Mouse (Mus musculus): ENCODE measurements around the gene Lrrc8c. TPM values are rescaled to one million over a fixed set of nuclear protein-coding genes. Genes with fewer than 3 reads are reported as not detected.

Lrrc8c gene
- total and polyA plus RNA-seq, 3 experiments, result 33.0 to 46.0 TPM; not detected in 1

- no peak overlapping the region for H3K4me3 ChIP-seq (ENCODE audit: control insufficient read depth in 1 of 2, insufficient read depth in 1 of 2, low read depth in 2 of 2, low read length in 2 of 2)
- H3K27me3 ChIP-seq (ENCODE audit: control insufficient read depth in 1 of 2, insufficient read depth in 2 of 2, low read length in 2 of 2), result no peaks in the 10 kb centered on the region
- H3K27ac ChIP-seq (ENCODE audit: control insufficient read depth, low read depth, low read length), result no peak overlapping the region
- peaks cover 0 to 29% of the 10 kb centered on the region in 2 experiments; a peak in 2 of 4 replicates for H3K36me3 ChIP-seq (ENCODE audit: control insufficient read depth in 1 of 2, insufficient read depth in 2 of 2, low read length in 2 of 2)
- H3K79me2 ChIP-seq (ENCODE audit: control insufficient read depth, insufficient read depth, low read length, poor library complexity), result no peaks in the 10 kb centered on the region
- no peak overlapping the region for H3K9ac ChIP-seq (ENCODE audit: control insufficient read depth, low read depth, low read length, poor library complexity, severe bottlenecking)
- TF ChIP-seq E2F4 (IDR thresholded peaks at IDR 0.05; ENCODE audit: borderline replicate concordance, low read depth, low read length) (no peak), TCF12 (IDR thresholded peaks at IDR 0.05; ENCODE audit: low read depth, low read length) (no peak), TBP (IDR thresholded peaks at IDR 0.05; ENCODE audit: low read depth, low read length) (no peak)
- no peaks in the 10 kb centered on the region for H3K4me1 ChIP-seq (ENCODE audit: control insufficient read depth in 1 of 2, insufficient read depth in 2 of 2, low read length in 2 of 2)
- no peaks in the 10 kb centered on the region for H3K9me3 ChIP-seq (replicated peaks; ENCODE audit: insufficient read depth, low read length)
- DNase-seq (ENCODE audit: low read depth, low spot score), result no peak
Measured at GRCm38 (mm10) chr5:105588683-105589082, 69.5 kb downstream of the Lrrc8c start.

GRCm38 (mm10) chr5:105589119-105589518 lies 69.9 kb downstream of the Lrrc8c start:
- H3K36me3 ChIP-seq (ENCODE audit: control insufficient read depth in 1 of 2, insufficient read depth in 2 of 2, low read length in 2 of 2), result peaks cover 0 to 29% of the 10 kb centered on the region in 2 experiments; a peak in 2 of 4 replicates
- no peak overlapping the region for H3K27ac ChIP-seq (ENCODE audit: control insufficient read depth, low read depth, low read length)
- no peaks in the 10 kb centered on the region for H3K79me2 ChIP-seq (ENCODE audit: control insufficient read depth, insufficient read depth, low read length, poor library complexity)
- H3K9ac ChIP-seq (ENCODE audit: control insufficient read depth, low read depth, low read length, poor library complexity, severe bottlenecking), result no peak overlapping the region
- TF ChIP-seq JUND (IDR thresholded peaks at IDR 0.05; ENCODE audit: low read depth, low read length), result no peak
- TF ChIP-seq ZMIZ1 (IDR thresholded peaks at IDR 0.05; ENCODE audit: low read depth, low read length), result no peak
- TF ChIP-seq TCF12 (IDR thresholded peaks at IDR 0.05; ENCODE audit: low read depth, low read length), result no peak
- no peak for TF ChIP-seq SIN3A (IDR thresholded peaks at IDR 0.05; ENCODE audit: low read length)
- TF ChIP-seq RCOR1 (IDR thresholded peaks at IDR 0.05; ENCODE audit: low read depth, low read length), result no peak
- no peak for TF ChIP-seq MEF2A (IDR thresholded peaks at IDR 0.05; ENCODE audit: extremely low read depth, insufficient replicate concordance, low read depth, low read length, poor library complexity, severe bottlenecking)
- TF ChIP-seq CTCF (IDR thresholded peaks at IDR 0.05 in 2 of 3, conservative IDR thresholded peaks at IDR 0.05 in 1 of 3; ENCODE audit: control insufficient read depth in 1 of 3, insufficient read depth in 1 of 3, low read depth in 2 of 3, low read length in 3 of 3, poor library complexity in 1 of 3, severe bottlenecking in 1 of 3), result no peak
- no peak for TF ChIP-seq TAL1 (IDR thresholded peaks at IDR 0.05; ENCODE audit: low read length)
- TF ChIP-seq ZNF384 (IDR thresholded peaks at IDR 0.05; ENCODE audit: low read depth, low read length), result no peak
- no peak for TF ChIP-seq E2F4 (IDR thresholded peaks at IDR 0.05; ENCODE audit: borderline replicate concordance, low read depth, low read length)
- TF ChIP-seq ZC3H11A (IDR thresholded peaks at IDR 0.05; ENCODE audit: low read depth, low read length), result no peak
- TF ChIP-seq EP300 (IDR thresholded peaks at IDR 0.05; ENCODE audit: low read depth in 1 of 2, low read length in 2 of 2), result no peak
- TF ChIP-seq POLR2AphosphoS5 (IDR thresholded peaks at IDR 0.05; ENCODE audit: borderline replicate concordance, low read depth, low read length), result no peak
- no peak for TF ChIP-seq GATA1 (IDR thresholded peaks at IDR 0.05; ENCODE audit: low read depth, low read length)
- TF ChIP-seq MAZ (IDR thresholded peaks at IDR 0.05; ENCODE audit: low read depth, low read length), result no peak
- no peak for TF ChIP-seq NELFE (IDR thresholded peaks at IDR 0.05; ENCODE audit: low read depth, low read length)
- no peak for TF ChIP-seq KAT2A (conservative IDR thresholded peaks at IDR 0.05; ENCODE audit: low read depth, low read length)
- H3K4me1 ChIP-seq (ENCODE audit: control insufficient read depth in 1 of 2, insufficient read depth in 2 of 2, low read length in 2 of 2), result no peaks in the 10 kb centered on the region
- H3K9me3 ChIP-seq (replicated peaks; ENCODE audit: insufficient read depth, low read length), result no peaks in the 10 kb centered on the region
- H3K27me3 ChIP-seq (ENCODE audit: control insufficient read depth in 1 of 2, insufficient read depth in 2 of 2, low read length in 2 of 2), result no peaks in the 10 kb centered on the region
- no peak for DNase-seq (ENCODE audit: low read depth, low spot score)
- H3K4me3 ChIP-seq (ENCODE audit: control insufficient read depth in 1 of 2, insufficient read depth in 1 of 2, low read depth in 2 of 2, low read length in 2 of 2), result no peak overlapping the region

Data from MEL (cell line).